ENCODE assay signal across 8 mouse cellular contexts in the genomic region with DNA sequence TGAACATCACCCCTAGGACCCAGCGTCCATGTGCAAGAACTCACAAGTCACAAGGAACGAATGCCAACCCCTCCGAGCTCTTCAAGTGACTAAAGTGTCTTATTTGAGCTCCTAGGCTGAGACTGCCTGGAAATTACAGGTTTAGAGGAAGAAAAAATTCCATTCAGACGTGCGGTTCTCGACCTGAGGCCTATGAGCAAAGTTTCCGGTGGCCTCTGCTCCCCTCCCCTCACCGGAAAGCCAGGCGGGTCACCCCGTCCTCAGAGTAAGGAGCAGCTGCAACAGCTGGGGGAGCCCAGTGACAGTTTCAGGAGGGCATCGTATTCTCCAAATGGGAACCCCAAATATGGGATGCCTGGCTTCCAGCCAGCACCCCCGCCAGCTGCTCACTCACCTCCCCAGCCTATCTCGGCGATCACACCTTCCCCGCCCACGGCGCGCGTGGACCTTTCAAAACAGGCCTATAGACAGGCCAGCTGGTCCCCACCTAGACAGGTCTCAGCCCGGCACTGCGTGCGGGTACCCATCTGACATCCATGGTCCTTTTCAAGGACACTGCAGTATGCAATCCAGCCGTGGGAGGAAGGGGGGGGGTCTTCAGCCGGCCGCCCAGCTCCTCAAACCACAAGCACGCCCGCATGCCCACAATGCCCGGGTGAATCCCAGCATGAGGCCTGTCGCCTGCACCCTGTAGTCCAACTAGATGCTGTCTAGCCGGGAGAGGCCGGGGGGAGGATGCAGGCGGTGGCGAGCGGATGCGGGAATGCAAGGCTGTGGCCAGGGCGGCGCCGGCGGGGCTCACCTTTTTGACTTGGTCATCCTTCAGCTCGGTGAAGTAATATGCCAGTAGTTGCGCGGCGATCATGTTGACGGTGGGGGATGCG. TPM values are rescaled to one million over a fixed set of nuclear protein-coding genes. Genes with fewer than 3 reads are reported as not detected.
DNase-seq lines count a peak whose midpoint lies in the region; ATAC-seq lines count a peak whose summit lies in the region.

No protein-coding gene starts in this region.

- H3K9me3 ChIP-seq in hindbrain, embryonic 13.5 days: no peaks in the 10 kb centered on the region

- WGBS in hindbrain, embryonic 13.5 days: 4% methylated on average over 45 of the region's 45 CpGs

- H3K4me2 ChIP-seq in hindbrain, embryonic 13.5 days: peak overlapping the region; percentile 87

- peak overlapping the region; percentile 75 for H3K4me3 ChIP-seq in hindbrain, embryonic 13.5 days

- H3K36me3 ChIP-seq in hindbrain, embryonic 13.5 days: no peaks in the 10 kb centered on the region

- ATAC-seq in hindbrain, embryonic 13.5 days (ENCODE audit: low FRiP score): peak; percentile 67
- 0 out of 2 replicates have a peak, but pooled peaks have one; percentile 1 for ATAC-seq in megakaryocyte progenitor cell, adult 5-6 weeks (replicated peaks; ENCODE audit: poor library complexity)

- H3K27ac ChIP-seq in hindbrain, embryonic 13.5 days: peak overlapping the region; percentile 88

- DNase-seq in layer of hippocampus, adult 11-12 months (ENCODE audit: low spot score): peak; percentile 61
- DNase-seq in layer of hippocampus, adult 8-10 months (ENCODE audit: low spot score in 2 of 2): no peak
- peak; percentile 62 to 67 for DNase-seq in cerebellum, adult 18-20 months
- DNase-seq in frontal cortex, postnatal 10 days (ENCODE audit: low spot score in 2 of 2): peak; percentile 57 to 61
- peak; percentile 65 to 69 for DNase-seq in left cerebral cortex, postnatal 36 days (ENCODE audit: low spot score in 2 of 2)
- DNase-seq in spleen, postnatal 4 days (ENCODE audit: low spot score in 2 of 2): peak; percentile 49 to 80

- intact Hi-C loops in left cerebral cortex, postnatal 36 days (cut with DNase I): loop anchor here (1.0 to 5.0 kb wide), 3 partner anchors 62 to 147 kb away; a partner anchor contains a TSS

- H3K9ac ChIP-seq in hindbrain, embryonic 13.5 days: peak overlapping the region; percentile 87

- no peaks in the 10 kb centered on the region for H3K27me3 ChIP-seq in hindbrain, embryonic 13.5 days

- peaks cover 46% of the 10 kb centered on the region for H3K4me1 ChIP-seq in hindbrain, embryonic 13.5 days (replicated peaks)

RNA-seq across cellular contexts. Expression of a gene that starts 40.3 kb away (rescaled TPM):
- total RNA-seq in layer of hippocampus, adult 8-10 months (2022): 100 to 1,000 TPM; 306 to 330 (median 314) TPM
- polyA plus RNA-seq in hindbrain, embryonic 13.5 days (2015; fragmentation: Nextera tagmentation; extraction: Ambion mirVana): 83.4 and 93.0 TPM in 2 replicates
- 100 to 1,000 TPM; 310 to 327 TPM for total RNA-seq in left cerebral cortex, postnatal 36 days (2021)
- total RNA-seq in megakaryocyte progenitor cell, adult 5-6 weeks (2015): 30.9 and 37.2 TPM in 2 replicates
- 86.2 and 116 TPM in 2 replicates for total RNA-seq in megakaryocyte progenitor cell, adult 5-6 weeks (2017)

Comparison
In these comparisons a context has a peak if more than half of its experiments do, and no peak if none do; other contexts are left out.
1. DNase-seq: peak in layer of hippocampus, adult 11-12 months (single experiment), cerebellum, adult 18-20 months (2 of 2), frontal cortex, postnatal 10 days (2 of 2), left cerebral cortex, postnatal 36 days (2 of 2) and spleen, postnatal 4 days (2 of 2); none in layer of hippocampus, adult 8-10 months (0 of 2).